Mouse (Mus musculus) cerebellum, adult 2 months (tissue): ENCODE data around the gene Ecm2.
A peak's percentile ranks its signal among the peaks of the same experiment; 100 is the strongest.

ENCODE experiments used
- CTCF ChIP-seq: fragments of 200-500 bp; IDR thresholded peaks from 2 replicates; pipeline ENCODE4 v1.5.1; 2011; ENCODE audit warnings: low read depth, mild to moderate bottlenecking, control low read depth, low read length, moderate library complexity, borderline replicate concordance; ENCODE audit not compliant: insufficient read depth
- POLR2A ChIP-seq: fragments of 200-500 bp; IDR thresholded peaks from 2 replicates; pipeline ENCODE4 v1.6.1; 2011; ENCODE audit warnings: low read length, control low read depth, borderline replicate concordance; ENCODE audit not compliant: insufficient read depth

DNA sequence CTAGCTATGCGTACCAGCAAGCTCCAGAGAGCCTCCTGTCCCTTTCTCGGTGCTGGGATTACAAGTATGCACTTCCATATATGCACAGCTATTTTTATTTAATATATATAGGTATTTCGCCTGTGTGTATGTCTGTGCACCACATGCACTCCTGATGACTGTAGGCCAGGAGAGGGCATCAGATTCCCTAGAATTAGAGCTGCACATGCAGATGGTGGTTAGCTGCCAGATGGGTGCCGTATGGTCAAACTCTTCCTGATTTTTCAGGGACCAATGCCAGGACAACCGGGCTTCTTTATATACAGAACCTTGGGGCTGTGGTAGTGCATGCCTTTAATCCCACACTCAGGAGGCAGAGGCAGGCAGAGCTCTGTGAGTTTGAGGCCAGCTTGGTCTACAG lies 35.6 kb upstream of the Ecm2 start:
- TF ChIP-seq CTCF (peak; percentile 13; the same call in 1 of the 2 replicates), POLR2A (no peak)
